Mouse (Mus musculus) heart, postnatal 0 days (tissue): ENCODE results near the gene Plekha4. TPM values are rescaled to one million over a fixed set of nuclear protein-coding genes. Genes with fewer than 3 reads are reported as not detected.

ENCODE experiments used
- ATAC-seq: fragments of 200-750 bp; cut with Nextera tagmentation; 2 replicates; pipeline ENCODE4 v1.8.0; 2017; ENCODE audit warnings: low read depth, moderate number of reproducible peaks, moderate library complexity; ENCODE audit not compliant: insufficient read depth
- DNase-seq: peaks from one replicate; pipeline ENCODE4 v3.0.0-alpha.2; 2016; ENCODE audit warnings: low spot score
- H3K27ac ChIP-seq: fragments of 300-500 bp; sonication (generic); 2 replicates; pipeline ENCODE4 v1.5.1; 2014; ENCODE audit warnings: low read depth, mild to moderate bottlenecking
- H3K27me3 ChIP-seq: fragments of 300-500 bp; sonication (generic); 2 replicates; pipeline ENCODE4 v1.6.1; 2014; ENCODE audit warnings: low read length, mixed read lengths; ENCODE audit not compliant: control insufficient read depth, insufficient read depth
- H3K36me3 ChIP-seq: fragments of 300-500 bp; sonication (generic); replicated peaks from 2 replicates; pipeline ENCODE4 v1.6.1; 2014; ENCODE audit warnings: low read length, mixed read lengths; ENCODE audit not compliant: control insufficient read depth, insufficient read depth
- H3K4me1 ChIP-seq: fragments of 300-500 bp; sonication (generic); 2 replicates; pipeline ENCODE4 v1.6.1; 2014; ENCODE audit warnings: antibody characterized with exemption; ENCODE audit not compliant: control insufficient read depth, insufficient read depth
- H3K4me2 ChIP-seq: fragments of 300-500 bp; sonication (generic); 2 replicates; pipeline ENCODE4 v1.6.1; 2014; ENCODE audit warnings: low read depth, mild to moderate bottlenecking, low read length, moderate library complexity
- H3K4me3 ChIP-seq: fragments of 300-500 bp; sonication (generic); 2 replicates; pipeline ENCODE4 v1.5.1; 2014; ENCODE audit warnings: low read depth, low read length
- H3K9ac ChIP-seq: fragments of 300-500 bp; sonication (generic); replicated peaks from 2 replicates; pipeline ENCODE4 v1.6.1; 2014; ENCODE audit warnings: low read depth, low read length, mixed read lengths
- H3K9me3 ChIP-seq: fragments of 300-500 bp; sonication (generic); replicated peaks from 2 replicates; pipeline ENCODE4 v1.6.1; 2016; ENCODE audit warnings: low read length; ENCODE audit not compliant: control insufficient read depth
- CTCF ChIP-seq: IDR thresholded peaks from 2 replicates; pipeline ENCODE4 v1.5.1; 2016; ENCODE audit warnings: antibody characterized with exemption, control low read depth, low read depth
- EP300 ChIP-seq: IDR thresholded peaks from 2 replicates; pipeline ENCODE4 v1.6.1; 2016; ENCODE audit warnings: antibody characterized with exemption, low read depth
- WGBS: fragments of 180-500 bp; shearing (Covaris S2); extraction: QIAGEN DNeasy Blood & Tissue Kit; methylation state at CpG from one replicate; pipeline ENCODE4 v1.1.7; 2014; 5-methylcytosine and 5-hydroxymethylcytosine counted together
- polyA plus RNA-seq: library from polyadenylated mRNA; unstranded; fragments of >200 nt; fragmentation: Nextera tagmentation; extraction: Ambion mirVana; gene quantifications from 2 replicates; pipeline ENCODE4 v1.2.1, GENCODE M21; 2015
- total RNA-seq: library from RNA; depleted of rRNA; stranded (reverse); fragments of >200 nt; gene quantifications from 2 replicates; pipeline ENCODE4 v1.2.3, GENCODE M21; 2014; ENCODE audit warnings: low replicate concordance

Gene Plekha4
- total and polyA plus RNA-seq, 2 experiments from 2014 or later: 0.78 to 1.3 TPM

GRCm38 (mm10) chr7:45589898-45590297 lies 63.8 kb downstream of the Plekha4 start:
- Histone ChIP-seq H3K27me3 (no peaks in the 10 kb centered on the region), H3K36me3 (peaks cover 18% of the 10 kb centered on the region), H3K9me3 (no peaks in the 10 kb centered on the region), H3K27ac (no peak overlapping the region), H3K4me3 (no peak overlapping the region), H3K4me2 (no peak overlapping the region), H3K9ac (no peak overlapping the region), H3K4me1 (no peaks in the 10 kb centered on the region)
- DNase-seq (no peak), ATAC-seq (no peak)
- 95% methylated on average over 5 of the region's 5 CpGs for WGBS
- TF ChIP-seq EP300: no peak
- no peak for TF ChIP-seq CTCF

GRCm38 (mm10) chr7:45590874-45591273 lies 64.7 kb downstream of the Plekha4 start:
- H3K4me1 ChIP-seq: no peaks in the 10 kb centered on the region
- ATAC-seq: no peak
- H3K4me2 ChIP-seq: no peak overlapping the region
- 65% methylated on average over 3 of the region's 3 CpGs for WGBS
- H3K4me3 ChIP-seq: no peak overlapping the region
- H3K27ac ChIP-seq: no peak overlapping the region
- H3K36me3 ChIP-seq: peaks cover 9% of the 10 kb centered on the region; the same call in 1 of the 2 replicates
- no peak overlapping the region for H3K9ac ChIP-seq
- DNase-seq: no peak
- TF ChIP-seq EP300 (no peak), CTCF (peak; percentile 22; the same call in 1 of the 2 replicates)
- no peaks in the 10 kb centered on the region for H3K9me3 ChIP-seq
- no peaks in the 10 kb centered on the region for H3K27me3 ChIP-seq

- Histone ChIP-seq H3K27me3 (no peaks in the 10 kb centered on the region), H3K9me3 (no peaks in the 10 kb centered on the region), H3K36me3 (0 out of 2 replicates have a peak, but pooled peaks cover 4% of the 10 kb centered on the region), H3K9ac (no peak overlapping the region), H3K4me3 (no peak overlapping the region), H3K4me1 (no peaks in the 10 kb centered on the region), H3K27ac (no peak overlapping the region), H3K4me2 (no peak overlapping the region)
- no peak for TF ChIP-seq CTCF
- no peak for TF ChIP-seq EP300
- WGBS: 69% methylated on average over 7 of the region's 7 CpGs
- ATAC-seq (no peak), DNase-seq (no peak)
These were observed 65.8 kb downstream of the Plekha4 start for GRCm38 (mm10) chr7:45591880-45592279.

- H3K36me3 ChIP-seq: no peaks in the 10 kb centered on the region
- H3K4me3 ChIP-seq: no peak overlapping the region
- no peaks in the 10 kb centered on the region for H3K27me3 ChIP-seq
- H3K9ac ChIP-seq: no peak overlapping the region
- no peak for ATAC-seq
- H3K4me1 ChIP-seq: no peaks in the 10 kb centered on the region
- TF ChIP-seq EP300 (0 out of 2 replicates have a peak, but pooled peaks have one; percentile 33), CTCF (peak; percentile 89)
- peak; percentile 73 for DNase-seq
- 15% methylated on average over 10 of the region's 10 CpGs for WGBS
- H3K4me2 ChIP-seq: no peak overlapping the region
- H3K9me3 ChIP-seq: no peaks in the 10 kb centered on the region
- no peak overlapping the region for H3K27ac ChIP-seq
These were observed 67.1 kb downstream of the Plekha4 start for GRCm38 (mm10) chr7:45593118-45593815.

GRCm38 (mm10) chr7:45595176-45595575 lies 69.0 kb downstream of the Plekha4 start:
- ATAC-seq (no peak), DNase-seq (no peak)
- H3K4me3 ChIP-seq: no peak overlapping the region
- no peak overlapping the region for H3K27ac ChIP-seq
- H3K9ac ChIP-seq: no peak overlapping the region
- no peaks in the 10 kb centered on the region for H3K27me3 ChIP-seq
- no peak overlapping the region for H3K4me2 ChIP-seq
- H3K36me3 ChIP-seq: no peaks in the 10 kb centered on the region
- WGBS: 83% methylated on average over 4 of the region's 4 CpGs
- H3K4me1 ChIP-seq: no peaks in the 10 kb centered on the region; the same call in 1 of the 2 replicates
- no peaks in the 10 kb centered on the region for H3K9me3 ChIP-seq
- TF ChIP-seq EP300 (no peak), CTCF (no peak)

- Histone ChIP-seq H3K9me3 (no peaks in the 10 kb centered on the region), H3K4me3 (no peak overlapping the region), H3K27ac (no peak overlapping the region), H3K36me3 (no peaks in the 10 kb centered on the region), H3K4me1 (no peaks in the 10 kb centered on the region; the same call in 1 of the 2 replicates), H3K27me3 (no peaks in the 10 kb centered on the region), H3K4me2 (no peak overlapping the region), H3K9ac (no peak overlapping the region)
- no peak for ATAC-seq
- 67% methylated on average over 1 of the region's 1 CpGs for WGBS
- TF ChIP-seq CTCF (no peak), EP300 (no peak)
- no peak for DNase-seq
These were observed 70.0 kb downstream of the Plekha4 start for GRCm38 (mm10) chr7:45596107-45596506.
